Mouse (Mus musculus): ENCODE measurements at regions not wholly inside any gene's neighbourhood (a gene's known extent, or its start where the extent isn't known, plus 50 kb on each side); places are given as distances from the start of the nearest gene placed in this dataset.

DNA sequence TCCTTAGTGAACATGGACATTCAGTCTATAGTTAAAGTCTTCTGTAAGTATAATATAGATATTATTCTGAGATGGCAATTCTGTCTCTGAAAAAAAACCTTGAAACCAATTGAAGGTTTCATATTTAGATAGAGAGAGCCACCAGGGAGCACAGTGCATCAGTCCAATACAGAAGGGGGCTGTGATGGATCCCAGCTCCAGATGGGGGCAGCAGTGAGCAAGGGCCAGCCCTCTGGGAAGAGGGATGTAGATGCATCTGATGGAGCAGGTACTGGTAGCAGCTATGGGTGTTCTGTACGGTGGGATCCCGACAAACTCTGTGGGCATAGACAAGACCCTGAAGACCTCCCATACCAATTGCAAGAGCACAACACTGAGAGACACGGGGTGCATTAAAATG, 76.0 kb downstream of the Barhl2 start:
- TF ChIP-seq E2F4 (IDR thresholded peaks at IDR 0.05; ENCODE audit: insufficient read depth) (no peak), USF1 (IDR thresholded peaks at IDR 0.05; ENCODE audit: low read depth) (no peak), SRF (IDR thresholded peaks at IDR 0.05; ENCODE audit: control insufficient read depth, insufficient read length, low read depth) (no peak), REST (IDR thresholded peaks at IDR 0.05; ENCODE audit: insufficient read depth, insufficient read length) (no peak), POLR2A (IDR thresholded peaks at IDR 0.05; ENCODE audit: insufficient read length, low read depth) (no peak), MYOG (IDR thresholded peaks at IDR 0.05; ENCODE audit: control insufficient read depth in 1 of 3, insufficient read depth in 1 of 3, insufficient read length in 2 of 3, low read depth in 2 of 3) (no peak), MAX (IDR thresholded peaks at IDR 0.05; ENCODE audit: low read depth) (no peak), CEBPB (IDR thresholded peaks at IDR 0.05; ENCODE audit: insufficient read depth, poor library complexity, severe bottlenecking) (no peak), TCF3 (IDR thresholded peaks at IDR 0.05; ENCODE audit: insufficient read length, low read depth) (no peak), MYOD1 (IDR thresholded peaks at IDR 0.05; ENCODE audit: control insufficient read depth in 1 of 3, insufficient read length in 2 of 3, low read depth in 2 of 3) (no peak)
